Mouse (Mus musculus): ENCODE results near the gene Syt1. TPM values are rescaled to one million over a fixed set of nuclear protein-coding genes. Genes with fewer than 3 reads are reported as not detected.
A peak's percentile ranks its signal among the peaks of the same experiment; 100 is the strongest.

The Syt1 gene
- total RNA-seq, 2 experiments from 2014 or later = 1,179 to 1,188 TPM

- no peak for TF ChIP-seq CTCF (IDR thresholded peaks at IDR 0.05)
- H3K27ac ChIP-seq = peak overlapping the region; percentile 60
- H3K4me3 ChIP-seq = no peak overlapping the region
- no peak for DNase-seq (ENCODE audit: extremely low spot score in 1 of 2, low spot score in 2 of 2)
- intact Hi-C loops (cut with DNase I) = no loop called here
These were observed 375.2 kb downstream of the Syt1 start for GRCm38 (mm10) chr10:108635616-108636015.

- intact Hi-C loops (cut with DNase I) = no loop called here
- H3K4me3 ChIP-seq = no peak overlapping the region
- TF ChIP-seq CTCF (IDR thresholded peaks at IDR 0.05) = no peak
- H3K27ac ChIP-seq = peak overlapping the region; percentile 66
- no peak for DNase-seq (ENCODE audit: extremely low spot score in 1 of 2, low spot score in 2 of 2)
These were observed 379.9 kb downstream of the Syt1 start for GRCm38 (mm10) chr10:108630841-108631240.

DNA sequence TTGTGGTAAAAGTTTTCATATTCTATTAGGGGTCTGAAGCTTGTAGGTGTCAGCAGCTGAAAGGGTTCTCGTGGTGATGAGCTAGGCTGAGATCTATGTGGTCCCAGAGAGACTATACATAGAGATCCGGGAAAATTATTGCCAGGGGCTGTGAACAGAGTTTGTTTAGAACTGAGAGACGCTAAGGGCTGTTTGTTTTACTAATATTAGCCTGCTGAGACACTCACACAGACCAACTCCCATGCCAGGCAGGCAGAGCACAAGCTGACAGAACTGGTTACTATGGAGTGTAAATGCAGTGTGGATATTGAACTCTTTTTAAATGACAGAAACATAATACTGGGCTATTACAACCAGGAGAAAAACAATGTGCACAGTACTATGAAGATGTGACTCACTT lies 384.4 kb downstream of the Syt1 start:
- no peak for DNase-seq (ENCODE audit: extremely low spot score in 1 of 2, low spot score in 2 of 2)
- no peak for TF ChIP-seq CTCF (IDR thresholded peaks at IDR 0.05)
- intact Hi-C loops (cut with DNase I) = no loop called here
- Histone ChIP-seq H3K4me3 (no peak overlapping the region), H3K27ac (peak overlapping the region; percentile 17; the same call in 1 of the 2 replicates)

DNA sequence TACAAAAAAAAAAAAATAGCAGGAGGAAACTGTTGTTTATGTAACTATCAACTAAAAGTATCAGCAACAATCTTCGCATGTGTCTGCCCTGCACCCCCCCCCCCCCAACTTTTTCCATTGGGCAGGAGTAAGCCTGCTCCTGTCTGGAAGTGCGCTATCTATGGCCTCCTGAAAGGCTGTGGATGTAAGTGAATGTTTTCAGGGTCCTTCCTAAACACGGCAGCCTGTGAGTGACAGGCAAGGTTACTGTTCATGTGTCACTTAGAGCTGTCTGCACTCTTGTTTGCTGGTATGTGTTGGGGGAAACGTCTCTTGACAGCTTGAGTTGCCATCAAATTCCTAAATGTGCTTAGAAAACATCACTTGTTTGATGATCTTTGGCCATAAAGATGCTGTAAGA lies 387.8 kb downstream of the Syt1 start:
- no peak for TF ChIP-seq CTCF (IDR thresholded peaks at IDR 0.05)
- Histone ChIP-seq H3K27ac (peak overlapping the region; percentile 33; the same call in 1 of the 2 replicates), H3K4me3 (no peak overlapping the region)
- DNase-seq (ENCODE audit: extremely low spot score in 1 of 2, low spot score in 2 of 2) = no peak
- intact Hi-C loops (cut with DNase I) = no loop called here

GRCm38 (mm10) chr10:108619861-108620260 lies 390.9 kb downstream of the Syt1 start:
- H3K27ac ChIP-seq = peak overlapping the region; percentile 52
- no peak overlapping the region for H3K4me3 ChIP-seq
- intact Hi-C loops (cut with DNase I) = no loop called here
- DNase-seq (ENCODE audit: extremely low spot score in 1 of 2, low spot score in 2 of 2) = no peak
- no peak for TF ChIP-seq CTCF (IDR thresholded peaks at IDR 0.05)

GRCm38 (mm10) chr10:108619217-108619616 lies 391.6 kb downstream of the Syt1 start:
- Histone ChIP-seq H3K4me3 (no peak overlapping the region), H3K27ac (peak overlapping the region; percentile 67)
- TF ChIP-seq CTCF (IDR thresholded peaks at IDR 0.05) = no peak
- intact Hi-C loops (cut with DNase I) = no loop called here
- DNase-seq (ENCODE audit: extremely low spot score in 1 of 2, low spot score in 2 of 2) = peak in 1 of 2 experiments; percentile 7

DNA sequence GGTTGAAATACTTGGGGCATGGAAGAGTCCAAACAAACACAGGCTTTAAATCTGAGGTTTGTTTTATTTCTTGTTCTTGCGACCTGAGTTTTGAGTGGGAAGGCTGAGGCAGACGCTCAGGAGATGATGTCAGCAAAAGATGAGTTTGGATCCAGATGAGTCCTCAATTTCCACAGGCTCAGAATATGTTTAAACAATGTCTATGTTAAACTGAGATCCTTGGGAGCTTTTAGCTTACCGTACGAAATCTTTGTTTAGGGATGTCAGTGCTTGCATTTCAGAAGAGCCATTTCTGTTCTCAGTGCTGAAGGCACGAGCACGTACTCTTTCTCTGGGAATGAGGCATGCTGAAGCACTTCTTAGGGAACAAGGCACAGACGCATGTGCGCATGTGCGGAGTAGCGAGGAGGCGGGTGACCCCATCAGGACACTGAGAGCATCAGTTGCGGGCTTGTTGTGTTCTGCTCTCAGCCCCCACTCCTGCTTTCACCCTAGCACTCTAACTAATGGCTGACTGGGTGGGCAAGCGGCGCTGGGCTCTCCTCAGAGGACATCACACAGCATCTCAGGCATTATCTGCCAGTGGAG lies 400.6 kb downstream of the Syt1 start:
- Histone ChIP-seq H3K27ac (peak overlapping the region; percentile 81), H3K4me3 (no peak overlapping the region)
- no peak for TF ChIP-seq CTCF (IDR thresholded peaks at IDR 0.05)
- DNase-seq (ENCODE audit: extremely low spot score in 1 of 2, low spot score in 2 of 2) = peak; percentile 39 to 63
- intact Hi-C loops (cut with DNase I) = no loop called here

DNA sequence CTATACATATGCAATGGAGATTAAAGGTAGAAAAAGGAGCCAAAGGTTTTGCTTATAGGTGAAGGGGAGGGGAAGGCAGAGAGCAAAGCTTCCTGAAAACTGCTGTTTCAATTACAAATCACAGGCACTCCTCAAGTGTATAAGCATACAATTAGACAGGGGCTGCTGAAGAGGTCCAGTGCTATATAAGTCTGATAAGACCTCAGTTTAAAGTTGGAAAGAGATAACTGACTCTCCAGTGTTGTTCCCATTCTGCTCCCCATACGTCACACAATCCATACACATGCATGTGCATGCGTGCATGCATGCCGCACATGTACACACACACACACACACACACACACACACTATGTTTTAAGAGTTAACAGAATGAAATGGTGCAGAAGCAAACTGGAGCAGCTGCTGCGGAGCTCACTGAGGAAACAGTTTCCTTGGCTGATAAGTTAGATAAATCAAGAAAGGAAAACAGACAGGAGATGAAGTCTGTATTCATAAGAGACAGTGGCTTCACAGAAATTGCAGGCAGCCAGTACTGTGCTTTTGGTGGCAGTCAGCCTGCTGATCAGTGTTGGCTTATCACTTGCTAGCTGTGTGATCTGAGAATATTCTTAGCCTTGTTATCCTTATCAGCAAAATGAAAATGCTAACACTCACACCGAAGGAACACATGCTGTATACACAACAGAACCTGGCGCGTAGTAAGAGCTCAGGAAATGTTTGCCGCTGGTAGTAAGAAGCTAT lies 408.9 kb downstream of the Syt1 start:
- intact Hi-C loops (cut with DNase I) = no loop called here
- peak overlapping the region; percentile 91 for H3K27ac ChIP-seq
- DNase-seq (ENCODE audit: extremely low spot score in 1 of 2, low spot score in 2 of 2) = no peak
- H3K4me3 ChIP-seq = no peak overlapping the region
- no peak for TF ChIP-seq CTCF (IDR thresholded peaks at IDR 0.05)

GRCm38 (mm10) chr10:108600693-108601092 lies 410.1 kb downstream of the Syt1 start:
- no peak for DNase-seq (ENCODE audit: extremely low spot score in 1 of 2, low spot score in 2 of 2)
- TF ChIP-seq CTCF (IDR thresholded peaks at IDR 0.05) = no peak
- H3K27ac ChIP-seq = peak overlapping the region; percentile 91
- intact Hi-C loops (cut with DNase I) = no loop called here
- H3K4me3 ChIP-seq = no peak overlapping the region

DNA sequence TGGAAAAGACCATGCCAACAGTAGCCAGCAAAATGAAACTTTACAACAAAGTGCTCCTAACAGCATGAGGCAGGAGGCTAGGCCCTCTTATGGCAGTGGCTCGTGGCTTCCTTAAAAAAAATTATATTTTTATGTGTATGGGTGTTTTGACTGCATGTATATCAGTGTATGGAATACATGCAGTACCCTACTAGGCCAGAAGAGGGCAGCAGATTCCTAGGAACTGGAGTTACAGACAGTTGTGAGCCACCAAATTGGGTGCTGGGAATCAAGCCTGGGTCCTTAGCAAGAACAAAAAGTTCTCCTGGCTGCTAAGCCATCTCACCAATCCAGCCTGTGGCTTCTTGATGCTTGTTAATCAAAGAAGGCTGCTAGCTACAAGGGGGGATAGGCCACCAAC lies 413.4 kb downstream of the Syt1 start:
- peak; percentile 53 for TF ChIP-seq CTCF (IDR thresholded peaks at IDR 0.05)
- intact Hi-C loops (cut with DNase I) = no loop called here

GRCm38 (mm10) chr10:108596162-108596927 lies 414.4 kb downstream of the Syt1 start:
- intact Hi-C loops (cut with DNase I) = no loop called here
- no peak; the same call in 1 of the 2 replicates for TF ChIP-seq CTCF (IDR thresholded peaks at IDR 0.05)
- no peak for DNase-seq (ENCODE audit: extremely low spot score in 1 of 2, low spot score in 2 of 2)
- Histone ChIP-seq H3K4me3 (no peak overlapping the region), H3K27ac (peak overlapping the region; percentile 83)

More for the DNA sequence above, 413.4 kb downstream of the Syt1 start:
- Histone ChIP-seq H3K27ac (peak overlapping the region; percentile 83), H3K4me3 (no peak overlapping the region)
- DNase-seq (ENCODE audit: extremely low spot score in 1 of 2, low spot score in 2 of 2) = no peak

DNA sequence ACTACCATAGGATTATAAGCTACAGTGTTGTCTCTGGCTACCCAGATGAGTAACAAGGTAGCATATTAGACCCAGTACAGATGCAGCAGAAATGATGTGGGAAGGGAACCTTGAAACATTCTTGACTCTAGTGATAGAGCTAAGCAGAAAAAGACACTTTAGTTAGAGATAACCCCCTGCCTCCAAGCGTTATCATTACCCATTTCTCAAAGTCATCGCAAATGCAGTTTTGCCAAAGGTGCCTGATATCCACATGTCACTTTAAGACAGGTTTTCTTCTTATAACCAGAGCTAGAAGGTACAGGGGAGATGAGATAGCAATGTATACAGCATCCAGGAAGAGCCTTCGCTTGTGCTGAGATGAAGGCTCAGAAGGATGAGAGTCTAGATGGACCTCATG lies 421.4 kb downstream of the Syt1 start:
- intact Hi-C loops (cut with DNase I) = no loop called here
- no peak for TF ChIP-seq CTCF (IDR thresholded peaks at IDR 0.05)
- Histone ChIP-seq H3K27ac (no peak overlapping the region; the same call in 1 of the 2 replicates), H3K4me3 (no peak overlapping the region)
- DNase-seq (ENCODE audit: extremely low spot score in 1 of 2, low spot score in 2 of 2) = no peak

Data from left cerebral cortex, adult 2 months (tissue).